In genomic region chr15:10700891-10701466, GRCm38 (mm10) we compare ENCODE assay signal across 13 mouse cellular contexts.
"Had no signal": no experiment of that assay in that cellular context is flagged by ENCODE, and none has a peak within 500 bp of the region (broad histone marks: within the 10 kb centered on the region; RNA-seq: fewer than 3 reads in every experiment).

No protein-coding gene starts in this region.

- H3K36me3 ChIP-seq: hindbrain, embryonic 15.5 days; limb, embryonic 15.5 days; neural tube, embryonic 12.5 days had no signal

- H3K4me2 ChIP-seq: hindbrain, embryonic 15.5 days; limb, embryonic 15.5 days; neural tube, embryonic 12.5 days had no signal

- H3K9ac ChIP-seq: hindbrain, embryonic 15.5 days; limb, embryonic 15.5 days; neural tube, embryonic 12.5 days had no signal

- H3K9me3 ChIP-seq: hindbrain, embryonic 15.5 days; limb, embryonic 15.5 days; midbrain, embryonic 10.5 days; neural tube, embryonic 12.5 days had no signal

- H3K27me3 ChIP-seq: hindbrain, embryonic 15.5 days; limb, embryonic 15.5 days; neural tube, embryonic 12.5 days had no signal

- DNase-seq: kidney, adult 11 months; kidney, postnatal 36 days; layer of hippocampus, adult 9-11 months; layer of hippocampus, postnatal 36 days; lung, adult 2 months; lung, postnatal 4 days; midbrain, embryonic 14.5 days; thymus, postnatal 36 days had no signal

- H3K4me3 ChIP-seq: hindbrain, embryonic 15.5 days; limb, embryonic 15.5 days; midbrain, embryonic 10.5 days; myocyte; neural tube, embryonic 12.5 days had no signal

- H3K27ac ChIP-seq: hindbrain, embryonic 15.5 days; limb, embryonic 15.5 days; midbrain, embryonic 10.5 days; neural tube, embryonic 12.5 days had no signal
